Mouse (Mus musculus) layer of hippocampus, adult 9-11 months (tissue): ENCODE data around the gene Hnrnph1.

ENCODE experiments used
- DNase-seq: peaks from one replicate; pipeline ENCODE4 v3.0.0; 2022

Gene Hnrnph1

GRCm38 (mm10) chr11:50373621-50374020 is 3.2 kb upstream of the Hnrnph1 start:
- no peak for DNase-seq

GRCm38 (mm10) chr11:50374286-50375015 is 2.3 kb upstream of the Hnrnph1 start:
- no peak for DNase-seq

GRCm38 (mm10) chr11:50375421-50375820 is 1.4 kb upstream of the Hnrnph1 start:
- DNase-seq = no peak

- no peak for DNase-seq
Observed at GRCm38 (mm10) chr11:50376156-50376790, 517 bp upstream of the Hnrnph1 start.

- peak; percentile 75 for DNase-seq
Observed at GRCm38 (mm10) chr11:50377892-50378684, 1.3 kb downstream of the Hnrnph1 start.

GRCm38 (mm10) chr11:50379023-50379752 is 2.4 kb downstream of the Hnrnph1 start:
- no peak for DNase-seq

GRCm38 (mm10) chr11:50381311-50381710 is 4.5 kb downstream of the Hnrnph1 start:
- DNase-seq = no peak

- DNase-seq = no peak
Observed at GRCm38 (mm10) chr11:50387167-50387679, 10.4 kb downstream of the Hnrnph1 start.

- DNase-seq = no peak
Observed at GRCm38 (mm10) chr11:50387697-50388096, 10.9 kb downstream of the Hnrnph1 start.

GRCm38 (mm10) chr11:50388217-50388929 is 11.6 kb downstream of the Hnrnph1 start:
- no peak for DNase-seq

- no peak for DNase-seq
Observed at GRCm38 (mm10) chr11:50389011-50389410, 12.2 kb downstream of the Hnrnph1 start.

GRCm38 (mm10) chr11:50389616-50390015 is 12.8 kb downstream of the Hnrnph1 start:
- DNase-seq = no peak

GRCm38 (mm10) chr11:50391272-50391960 is 14.6 kb downstream of the Hnrnph1 start:
- no peak for DNase-seq

- DNase-seq = no peak
Observed at GRCm38 (mm10) chr11:50393306-50393705, 16.5 kb downstream of the Hnrnph1 start.

GRCm38 (mm10) chr11:50394731-50395130 is 17.9 kb downstream of the Hnrnph1 start:
- no peak for DNase-seq

- DNase-seq = no peak
Observed at GRCm38 (mm10) chr11:50396766-50397307, 20.0 kb downstream of the Hnrnph1 start.

GRCm38 (mm10) chr11:50397316-50397715 is 20.5 kb downstream of the Hnrnph1 start:
- DNase-seq = no peak

- DNase-seq = no peak
Observed at GRCm38 (mm10) chr11:50398803-50399202, 22.0 kb downstream of the Hnrnph1 start.

GRCm38 (mm10) chr11:50402481-50402880 is 25.7 kb downstream of the Hnrnph1 start:
- DNase-seq = no peak

GRCm38 (mm10) chr11:50403367-50404014 is 26.7 kb downstream of the Hnrnph1 start:
- DNase-seq = no peak

GRCm38 (mm10) chr11:50407235-50407634 is 30.4 kb downstream of the Hnrnph1 start:
- DNase-seq = no peak
